Mouse (Mus musculus) heart, postnatal 14 days (tissue): Measurements from ENCODE around the gene Epb41l3. TPM values are rescaled to one million over a fixed set of nuclear protein-coding genes. Genes with fewer than 3 reads are reported as not detected.

ENCODE experiments used
- DNase-seq, 2 experiments: peaks; one replicate each; pipeline ENCODE4 v3.0.0; 2021 to 2022
- intact Hi-C: fragments of 180-260 bp; cut with DNase I; formaldehyde crosslinking; loops from one replicate; pipeline ENCODE4 v1.15.1; 2025
- total RNA-seq, 2 experiments: library from RNA; stranded (reverse); gene quantifications; 2 replicates each; pipeline ENCODE4 v1.2.3; 2021

Gene Epb41l3
- total RNA-seq, 2 experiments from 2014 or later = 16.1 to 17.1 TPM

DNA sequence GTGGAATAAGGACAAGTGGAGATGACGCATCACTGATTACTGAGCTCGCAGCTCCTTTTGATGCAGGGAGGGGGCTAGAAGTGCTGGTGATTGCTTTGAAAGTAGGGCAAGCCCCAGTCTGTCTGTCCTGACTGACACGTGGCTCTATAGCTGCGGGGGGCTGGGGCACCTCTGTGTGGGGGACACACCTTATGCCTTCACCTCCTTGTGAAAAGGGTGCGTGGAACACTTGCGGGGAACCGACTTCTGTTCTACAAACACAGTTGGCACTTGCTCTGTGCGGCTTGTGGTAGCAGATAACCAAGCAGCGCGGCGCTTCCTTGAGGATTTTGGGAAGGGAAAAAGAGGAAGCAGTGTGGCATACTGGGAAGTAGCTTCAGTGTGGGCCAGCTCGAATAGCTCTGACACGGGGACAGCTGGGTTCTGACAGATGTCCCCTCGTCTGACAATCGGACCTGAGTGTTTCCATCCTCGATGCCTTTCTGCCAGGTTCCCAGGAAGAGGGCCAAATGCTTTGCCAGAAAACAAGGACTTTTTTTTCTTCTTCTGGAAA is 101.5 kb downstream of the Epb41l3 start:
- DNase-seq = no peak
- intact Hi-C loops = no loop called here

DNA sequence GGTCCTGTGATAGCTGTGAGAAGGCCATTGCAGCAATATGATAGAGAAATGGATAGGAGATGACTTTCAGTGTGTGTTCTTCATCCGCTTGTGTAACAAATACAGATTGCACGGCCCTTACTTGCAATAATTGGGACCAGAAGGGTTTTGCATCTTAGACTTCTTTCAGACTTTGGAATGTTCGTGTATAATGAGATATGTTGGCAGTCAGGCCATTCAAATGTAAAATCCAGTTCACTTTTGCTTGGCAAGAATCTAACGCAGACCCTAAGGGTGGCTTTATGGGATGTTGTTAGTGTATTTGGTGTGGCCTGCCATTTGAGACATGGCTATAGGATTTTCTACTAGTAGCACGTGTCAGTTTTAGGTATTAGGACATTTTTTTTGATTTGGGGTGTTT is 102.5 kb downstream of the Epb41l3 start:
- no peak for DNase-seq
- intact Hi-C loops = no loop called here

DNA sequence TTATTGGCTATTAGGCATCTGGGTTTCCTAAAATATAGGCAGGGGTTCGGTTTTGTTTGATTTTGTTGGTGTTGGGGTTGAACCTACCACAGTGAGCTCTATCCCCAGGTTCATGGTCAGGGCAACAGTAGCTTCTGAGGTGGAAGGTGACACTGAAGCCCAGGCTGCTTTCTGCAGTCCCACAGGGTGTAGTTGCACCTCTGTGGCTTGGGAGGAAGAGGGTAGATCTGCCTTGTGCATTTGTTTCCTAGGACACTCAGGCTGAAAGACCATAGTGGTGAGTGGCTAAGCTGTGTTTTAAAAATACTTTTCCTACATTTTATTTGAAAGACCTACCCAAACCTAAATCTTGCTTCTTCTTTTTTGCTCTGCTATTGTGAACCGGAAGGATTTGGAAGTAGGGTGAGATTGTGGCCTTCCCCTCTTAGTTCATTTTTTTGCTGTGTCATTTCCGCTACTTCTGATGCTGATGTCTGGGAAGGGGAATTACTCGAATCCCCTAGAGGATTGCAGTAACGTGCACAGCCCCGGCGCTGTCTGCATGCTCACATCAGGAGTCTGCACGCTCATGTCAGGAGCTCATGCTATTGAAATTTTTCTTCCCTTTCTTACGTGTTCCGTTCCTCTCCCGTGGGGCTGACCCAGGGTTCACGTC is 105.5 kb downstream of the Epb41l3 start:
- peak; percentile 23 to 44 for DNase-seq

DNA sequence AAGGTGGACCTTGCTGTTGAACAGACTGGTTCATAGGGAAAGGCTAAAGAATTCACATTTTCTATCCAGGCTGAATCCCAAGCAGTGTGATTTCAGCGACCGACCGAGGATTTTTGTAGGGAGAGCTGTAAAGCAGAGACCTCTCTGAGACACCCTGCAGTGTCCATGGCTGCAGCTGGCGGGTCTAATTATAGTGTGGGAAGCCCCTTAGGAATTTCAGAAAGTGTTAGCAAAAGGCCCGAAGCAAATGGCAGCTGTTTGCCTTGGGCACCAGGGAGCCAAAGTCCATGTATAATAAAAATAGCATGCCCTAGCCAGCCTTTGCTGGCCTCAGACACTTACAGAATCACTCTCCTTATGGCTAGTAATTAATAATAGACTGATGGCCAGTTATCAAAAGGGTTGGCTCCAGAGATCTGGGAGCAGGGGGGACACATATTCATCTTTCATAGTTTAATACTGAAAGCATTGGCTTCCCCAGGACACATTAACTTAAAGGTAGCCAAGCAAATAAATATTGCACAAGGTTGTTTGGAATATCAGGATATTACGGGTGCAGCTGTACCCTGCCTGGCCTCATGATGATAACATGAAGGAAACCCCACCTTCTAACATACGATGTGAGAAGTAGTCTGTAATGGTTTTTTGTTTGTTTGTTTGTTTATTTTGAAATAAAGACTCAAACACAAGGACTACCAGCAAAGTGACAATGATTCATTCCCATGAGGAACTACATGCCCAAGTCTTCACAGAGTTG is 106.3 kb downstream of the Epb41l3 start:
- peak in 1 of 2 experiments; percentile 23 for DNase-seq
- intact Hi-C loops = no loop called here

More for the DNA sequence above, 105.5 kb downstream of the Epb41l3 start:
- intact Hi-C loops = no loop called here

DNA sequence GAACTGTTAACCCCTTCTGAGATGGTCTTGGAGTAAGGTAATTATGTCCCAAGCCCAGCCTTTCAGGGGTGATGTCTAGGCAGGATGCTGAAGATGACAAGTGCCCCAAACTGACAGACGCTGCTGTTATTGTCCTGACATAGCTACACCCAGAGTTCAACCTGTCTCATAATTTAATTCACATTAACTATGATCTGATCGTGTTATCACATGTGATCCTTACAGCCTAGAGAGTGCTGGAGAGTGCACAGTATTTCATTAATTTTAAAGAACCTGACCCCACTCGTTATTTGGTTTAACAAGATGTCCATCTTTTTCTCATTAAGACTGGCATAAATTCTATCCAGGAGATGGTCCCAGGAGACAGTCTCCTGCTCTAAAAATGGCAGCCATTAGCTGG is 112.3 kb downstream of the Epb41l3 start:
- intact Hi-C loops = no loop called here
- no peak for DNase-seq

DNA sequence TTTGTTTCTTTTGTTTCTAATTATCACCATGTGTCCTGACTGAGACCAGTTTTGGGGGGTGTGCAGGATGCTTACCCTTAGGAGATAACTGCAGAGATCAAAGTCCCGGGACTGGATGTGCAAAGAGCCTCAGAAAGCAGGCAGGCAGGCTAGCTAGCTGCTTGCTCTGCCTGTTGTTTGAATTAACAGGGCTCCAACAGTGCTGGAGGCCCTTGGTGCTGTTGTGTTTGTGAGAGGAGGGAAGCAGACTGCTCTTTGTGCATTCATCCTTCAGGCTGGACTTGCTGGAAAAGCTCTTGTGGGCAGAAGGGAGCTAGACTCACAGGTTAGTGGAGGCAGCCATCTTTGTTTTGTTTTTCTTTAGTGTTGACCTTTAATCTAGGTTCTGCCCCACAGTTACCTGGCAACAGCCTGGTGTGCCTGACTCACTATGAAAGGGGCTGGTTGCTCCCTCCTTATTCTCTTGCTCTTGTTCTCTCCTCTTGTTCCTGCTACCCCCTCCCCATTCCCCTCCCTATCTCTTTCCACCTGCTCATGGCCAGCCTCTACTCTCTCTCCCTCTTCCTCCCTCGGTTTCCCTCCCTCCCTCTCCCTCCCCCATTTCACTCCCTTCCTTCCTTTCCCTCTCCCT is 117.5 kb downstream of the Epb41l3 start:
- intact Hi-C loops = no loop called here
- no peak for DNase-seq

DNA sequence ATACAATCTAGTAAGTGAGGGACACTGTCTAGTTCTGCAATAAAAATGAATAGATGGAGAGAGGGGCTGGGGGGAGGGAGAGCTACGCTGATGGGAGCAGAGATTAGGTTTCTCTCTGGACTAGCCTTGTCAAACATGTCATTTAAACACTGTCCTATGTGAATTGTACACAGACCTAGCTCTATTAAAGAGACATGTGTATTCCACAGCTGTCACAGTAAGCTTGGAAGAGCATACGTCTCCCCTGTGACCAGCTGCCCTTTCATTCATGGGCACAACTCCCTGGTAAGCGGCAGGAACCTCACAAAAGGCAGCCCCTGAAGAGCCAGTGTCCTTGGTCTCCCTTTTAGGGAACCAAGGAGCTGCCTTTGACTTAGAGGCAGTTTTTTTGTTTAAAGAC is 119.1 kb downstream of the Epb41l3 start:
- intact Hi-C loops = no loop called here
- no peak for DNase-seq

DNA sequence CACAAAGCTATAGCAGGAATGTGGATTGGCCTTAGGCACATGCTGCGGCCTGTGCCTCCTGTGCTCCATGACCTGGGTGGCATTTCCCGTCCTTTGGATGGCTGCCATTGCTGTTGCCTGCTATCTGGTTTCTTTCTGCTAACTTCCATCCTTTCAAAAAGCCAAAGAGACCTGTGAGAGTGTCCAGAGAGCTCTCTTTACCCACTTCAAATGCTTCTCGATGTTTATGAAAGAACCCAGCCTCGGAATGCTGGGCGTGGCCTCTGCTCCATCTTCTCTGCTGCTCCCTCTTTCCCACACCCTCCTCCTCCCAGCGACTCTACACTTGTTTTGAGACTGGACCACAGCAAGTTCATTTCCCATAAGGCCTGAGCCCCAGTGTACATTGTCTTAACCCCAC is 120.3 kb downstream of the Epb41l3 start:
- no peak for DNase-seq
- intact Hi-C loops = no loop called here

DNA sequence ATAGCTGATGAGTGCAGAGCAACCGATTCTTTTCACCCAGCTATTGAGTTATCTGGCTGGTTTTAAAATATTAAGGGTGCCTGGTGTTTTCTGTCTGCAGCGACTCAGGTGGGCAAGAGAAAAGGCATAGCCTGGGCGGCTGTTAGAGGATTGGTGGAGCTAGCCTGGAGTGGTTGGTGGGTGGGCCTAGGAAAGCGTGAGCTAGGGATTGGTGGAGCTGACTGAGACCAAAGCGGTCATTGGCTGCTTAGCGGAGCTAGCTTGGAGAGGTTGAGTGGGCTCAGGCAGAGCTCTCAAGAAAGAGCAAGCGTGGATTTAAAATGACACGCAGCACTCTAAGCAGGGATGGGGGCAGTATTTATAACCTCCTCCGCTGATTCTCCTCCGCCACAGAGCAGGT is 121.2 kb downstream of the Epb41l3 start:
- intact Hi-C loops = no loop called here

DNA sequence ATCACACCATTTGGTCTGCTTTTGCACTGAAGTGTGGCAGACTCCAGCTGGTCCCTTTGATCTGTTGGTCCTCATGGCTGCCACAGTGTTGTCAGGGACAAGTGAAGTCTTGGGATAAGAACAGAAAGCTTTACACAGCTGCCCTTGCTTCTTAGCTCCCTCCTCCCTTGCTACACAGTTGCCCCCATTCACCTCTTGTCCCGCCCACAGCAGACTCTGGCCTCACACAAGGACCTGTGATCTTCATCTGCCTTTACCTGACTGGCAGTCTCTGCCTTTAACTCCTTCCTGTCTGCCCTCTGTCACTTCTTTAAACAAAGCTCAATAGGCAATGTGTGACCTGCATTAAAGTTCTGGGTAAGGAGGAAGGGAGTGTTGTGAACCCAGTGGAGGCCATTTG is 123.3 kb downstream of the Epb41l3 start:
- intact Hi-C loops = no loop called here
- DNase-seq = no peak

More for the DNA sequence above, 121.2 kb downstream of the Epb41l3 start:
- DNase-seq = peak; percentile 12 to 16

DNA sequence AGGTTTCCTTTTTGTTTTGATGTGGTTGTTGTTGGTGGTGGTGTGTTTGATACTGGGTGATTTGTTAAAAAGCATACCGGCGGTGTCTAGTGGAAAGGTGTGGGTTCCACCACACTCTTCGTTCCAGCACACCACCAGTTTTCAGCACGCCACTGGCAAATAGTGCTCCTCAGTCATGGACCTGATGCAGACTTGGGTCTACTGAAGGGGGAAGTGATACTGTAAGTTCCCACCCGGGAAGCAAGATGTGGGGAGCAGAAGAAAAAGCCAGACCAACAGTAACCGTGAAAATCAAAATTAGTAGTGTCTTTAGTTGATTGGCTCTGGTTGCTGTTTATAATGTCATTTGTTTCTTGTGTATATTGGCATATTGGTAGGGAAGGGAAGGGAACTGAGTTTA is 124.3 kb downstream of the Epb41l3 start:
- intact Hi-C loops = no loop called here
- no peak for DNase-seq

DNA sequence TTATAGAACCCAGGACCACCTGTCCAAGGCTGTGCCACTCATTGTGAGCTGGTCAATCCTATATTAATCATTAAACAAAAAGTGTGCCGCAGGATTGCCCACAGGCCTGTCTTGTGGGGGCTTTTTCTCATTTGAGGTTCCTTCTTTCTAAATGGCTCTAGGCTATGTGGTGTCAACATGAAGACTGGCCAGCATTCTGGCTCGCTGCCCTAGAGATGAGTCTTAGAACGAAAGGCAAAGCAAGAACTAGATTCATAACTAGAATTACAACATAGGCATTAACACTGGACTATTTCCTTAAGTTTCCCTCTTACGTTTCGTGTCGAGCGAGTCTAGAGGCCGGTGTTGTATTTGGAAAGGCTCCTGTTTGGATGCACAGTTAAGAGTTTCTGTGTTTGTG is 125.5 kb downstream of the Epb41l3 start:
- DNase-seq = no peak
- intact Hi-C loops = no loop called here

DNA sequence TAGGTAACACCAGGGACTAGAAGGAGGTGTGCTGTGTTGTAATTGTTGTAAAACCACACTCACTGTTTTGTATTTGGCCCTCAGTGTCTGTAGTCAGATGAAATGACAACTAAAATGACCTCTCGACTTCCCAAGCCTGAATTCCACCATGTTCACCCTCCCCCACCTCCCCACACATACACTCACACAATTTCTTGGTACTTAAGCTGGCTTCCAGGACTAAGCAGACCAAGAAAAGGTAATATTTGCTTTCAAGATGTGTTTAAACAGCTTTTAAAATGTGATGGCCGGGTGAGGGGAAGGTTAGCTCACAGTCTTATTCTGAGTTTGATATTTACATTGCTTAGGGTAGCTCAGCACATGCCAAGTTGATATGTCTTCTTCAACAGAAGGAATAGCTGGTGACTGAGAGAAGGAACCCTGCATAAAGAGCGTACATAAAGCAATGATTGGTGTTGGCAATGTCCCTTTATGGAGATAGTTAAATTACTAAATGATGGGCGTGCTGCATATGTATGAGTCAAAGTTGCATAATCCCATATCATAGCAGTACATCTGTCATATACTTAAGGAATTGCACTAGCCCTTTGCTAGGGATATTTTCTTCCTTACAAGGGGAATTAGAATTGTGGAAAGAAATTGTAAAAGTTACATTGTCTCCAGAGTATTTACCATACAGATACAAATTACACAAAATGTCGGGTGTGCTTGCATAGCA is 130.0 kb downstream of the Epb41l3 start:
- intact Hi-C loops = no loop called here

DNA sequence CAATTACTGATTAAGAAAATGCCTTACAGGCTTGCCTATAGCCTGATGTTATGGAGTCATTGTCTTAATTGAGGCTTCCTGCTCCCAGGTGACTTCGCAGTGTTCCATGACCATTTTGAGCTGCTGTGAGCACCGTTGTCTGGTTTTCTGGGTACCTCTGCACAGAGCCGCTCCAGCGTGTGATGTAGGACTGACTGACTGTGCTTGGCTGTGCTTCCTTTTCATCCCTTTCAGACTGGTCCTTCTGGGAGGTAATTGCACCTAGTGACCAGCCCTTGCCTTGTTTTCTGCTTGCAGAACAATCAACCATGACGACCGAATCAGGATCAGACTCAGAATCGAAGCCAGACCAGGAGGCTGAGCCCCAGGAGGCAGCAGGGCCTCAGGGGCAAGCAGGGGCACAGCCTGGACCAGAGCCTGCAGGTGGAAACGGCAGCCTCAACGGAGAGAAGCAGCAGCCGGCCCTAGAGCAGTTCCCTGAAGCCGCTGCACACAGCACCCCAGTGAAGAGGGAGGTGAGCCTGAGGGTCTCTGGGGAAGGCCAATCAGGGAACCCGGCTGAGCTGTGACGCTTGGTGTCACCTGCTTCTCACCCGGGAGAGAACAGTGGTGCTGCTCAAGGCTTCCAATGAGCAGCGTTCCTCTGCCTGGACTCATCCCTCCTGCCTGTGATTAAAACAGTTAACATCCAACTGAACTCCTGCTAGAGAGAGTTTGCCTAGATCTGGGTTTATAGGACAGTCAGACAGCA is 132.3 kb downstream of the Epb41l3 start:
- no peak for DNase-seq
- intact Hi-C loops = no loop called here

More for the DNA sequence above, 130.0 kb downstream of the Epb41l3 start:
- DNase-seq = no peak

DNA sequence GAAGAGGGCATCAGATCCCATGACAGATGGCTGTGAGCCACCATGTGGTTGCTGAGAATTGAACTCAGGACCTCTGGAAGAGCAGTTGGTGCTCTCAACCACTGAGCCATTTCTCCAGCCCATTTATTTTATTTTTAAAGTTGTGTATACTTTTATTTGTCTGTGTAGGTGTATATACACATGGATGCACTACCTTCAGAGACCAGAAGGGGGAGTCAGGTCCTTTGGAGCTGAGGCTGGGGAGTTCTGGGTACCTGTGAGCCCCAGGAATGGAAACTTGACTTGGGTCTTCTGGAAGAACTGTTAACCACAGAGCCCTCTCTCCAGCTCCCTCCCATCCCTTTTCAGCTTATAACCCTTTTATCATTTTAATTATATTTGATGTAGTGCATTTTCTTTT is 135.6 kb downstream of the Epb41l3 start:
- DNase-seq = no peak
- intact Hi-C loops = no loop called here

DNA sequence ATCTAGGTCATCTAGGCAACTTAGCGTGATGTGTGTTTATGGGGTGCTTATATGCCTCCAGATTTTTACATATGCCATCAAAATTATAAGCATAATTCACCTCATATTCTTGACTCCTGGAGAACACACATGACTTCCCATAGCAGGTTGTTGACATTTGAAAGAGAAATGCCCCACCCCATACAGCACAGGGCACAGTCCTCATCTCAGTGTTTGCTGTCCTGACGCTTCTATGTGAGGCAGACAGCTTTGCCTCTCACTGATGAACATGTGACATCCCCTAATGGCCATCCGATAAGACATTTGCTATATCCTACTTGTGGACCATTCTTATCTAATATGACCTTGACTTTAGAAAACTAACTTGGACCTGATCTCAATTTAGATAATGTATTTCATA is 140.6 kb downstream of the Epb41l3 start:
- no peak for DNase-seq
- intact Hi-C loops = no loop called here

DNA sequence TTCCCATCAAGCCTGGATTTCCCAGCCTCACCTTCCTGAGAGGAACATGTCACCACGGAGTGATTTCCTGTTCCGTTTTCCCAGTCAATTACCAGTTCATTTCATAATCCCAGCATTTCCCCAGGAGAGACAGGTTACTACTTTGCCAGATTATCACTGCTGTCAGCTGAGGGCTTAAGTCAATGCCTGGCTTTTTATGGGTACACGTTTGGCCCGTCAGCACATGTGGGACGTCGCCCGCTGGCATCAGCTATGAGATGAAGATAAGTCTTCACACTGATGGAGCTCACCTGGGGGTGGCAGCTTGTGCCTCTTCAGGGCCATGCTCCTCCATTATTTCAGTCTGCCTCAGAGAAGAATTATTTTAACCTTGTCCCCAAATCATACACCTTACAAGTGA is 145.4 kb downstream of the Epb41l3 start:
- intact Hi-C loops = no loop called here
- no peak for DNase-seq

DNA sequence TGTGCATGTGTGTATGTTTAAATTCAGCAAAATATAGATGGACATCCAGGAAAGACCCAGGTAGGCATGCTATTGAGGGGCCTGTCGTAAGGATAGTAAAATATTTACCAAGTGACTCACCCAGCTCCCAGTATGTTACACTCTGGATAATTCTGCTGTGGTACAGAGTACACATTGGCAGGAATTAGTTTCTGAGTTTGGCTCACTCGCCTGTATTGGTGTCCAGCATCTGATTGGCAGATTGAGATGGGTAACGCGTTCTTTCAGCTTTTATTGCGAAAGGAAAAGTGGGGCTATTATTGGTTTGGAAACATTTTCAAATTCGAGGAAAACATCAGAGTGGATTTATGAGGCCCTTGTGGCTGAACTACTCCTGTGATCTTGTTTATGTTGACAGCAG is 145.9 kb downstream of the Epb41l3 start:
- no peak for DNase-seq
- intact Hi-C loops = no loop called here

DNA sequence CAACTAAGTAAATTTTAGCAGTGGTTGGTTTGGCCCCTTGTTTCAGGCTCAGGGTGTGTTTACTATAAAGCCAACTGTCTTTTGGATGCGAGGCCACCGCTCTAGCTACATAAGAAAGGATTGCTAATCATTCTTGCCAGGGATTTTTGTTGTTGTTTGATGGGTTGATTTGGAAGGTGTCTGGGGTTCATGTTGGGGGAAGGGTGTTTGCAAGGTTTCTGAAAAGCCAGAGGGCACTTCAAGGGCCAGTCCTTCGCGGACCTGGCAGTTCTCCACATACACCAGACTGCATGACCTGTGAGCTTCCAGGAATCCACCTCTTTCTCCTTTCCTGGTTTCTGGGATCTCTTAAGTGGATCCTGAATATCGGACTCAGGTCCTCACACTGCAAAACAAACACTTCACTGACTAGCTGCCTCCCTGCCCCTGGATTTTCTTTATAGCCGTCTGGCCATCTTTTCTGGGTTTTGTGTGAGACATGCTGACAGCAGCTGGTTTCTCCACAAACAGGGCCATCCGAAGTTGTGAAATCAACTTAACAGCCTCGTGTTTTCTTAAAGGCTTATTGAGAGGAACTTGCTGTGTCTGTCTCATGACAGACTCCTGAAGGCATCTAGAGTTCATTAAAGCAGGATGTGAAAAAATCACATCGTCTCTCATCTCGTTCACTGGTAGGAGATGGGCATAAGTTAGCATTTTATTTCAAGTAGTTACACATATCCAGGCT is 146.6 kb downstream of the Epb41l3 start:
- DNase-seq = no peak
- intact Hi-C loops = no loop called here
